Mouse (Mus musculus) stomach, embryonic 14.5 days (tissue): ENCODE measurements around the gene Car9. TPM values are rescaled to one million over a fixed set of nuclear protein-coding genes. Genes with fewer than 3 reads are reported as not detected.
A peak's percentile ranks its signal among the peaks of the same experiment; 100 is the strongest.
"Not testable (repeated sequence)": the region's sequence is repeated elsewhere in the genome, so short reads cannot be mapped to it uniquely, and the experiment has no call there.

Source experiments
- ATAC-seq: fragments of 200-750 bp; cut with Nextera tagmentation; 2 replicates; pipeline ENCODE4 v1.8.0; 2017; ENCODE audit warnings: low read depth, moderate TSS enrichment; ENCODE audit not compliant: insufficient number of reproducible peaks, insufficient read depth, low FRiP score
- H3K27ac ChIP-seq: fragments of 300-500 bp; sonication (generic); 2 replicates; pipeline ENCODE4 v1.5.1; 2014; ENCODE audit warnings: mild to moderate bottlenecking, low read length, moderate library complexity, mixed read lengths
- H3K27me3 ChIP-seq: fragments of 300-500 bp; sonication (generic); 2 replicates; pipeline ENCODE4 v1.6.1; 2014; ENCODE audit warnings: low read length, control low read depth, mixed read lengths; ENCODE audit not compliant: control insufficient read depth, insufficient read depth
- H3K36me3 ChIP-seq: fragments of 300-500 bp; sonication (generic); 2 replicates; pipeline ENCODE4 v1.6.1; 2014; ENCODE audit warnings: mild to moderate bottlenecking, control low read depth, low read length, moderate library complexity, mixed read lengths; ENCODE audit not compliant: control insufficient read depth, insufficient read depth
- H3K4me1 ChIP-seq: fragments of 300-500 bp; sonication (generic); 2 replicates; pipeline ENCODE4 v1.6.1; 2014; ENCODE audit warnings: low read length, control low read depth, mixed read lengths; ENCODE audit not compliant: control insufficient read depth, insufficient read depth
- H3K4me2 ChIP-seq: fragments of 300-500 bp; sonication (generic); replicated peaks from 2 replicates; pipeline ENCODE4 v1.6.1; 2014; ENCODE audit warnings: low read depth, low read length, control low read depth
- H3K4me3 ChIP-seq: fragments of 300-500 bp; sonication (generic); 2 replicates; pipeline ENCODE4 v1.5.1; 2014; ENCODE audit warnings: low read depth, low read length, control low read depth
- H3K9ac ChIP-seq: fragments of 300-500 bp; sonication (generic); replicated peaks from 2 replicates; pipeline ENCODE4 v1.6.1; 2014; ENCODE audit warnings: low read depth, mild to moderate bottlenecking, control low read depth, low read length, moderate library complexity, mixed read lengths
- H3K9me3 ChIP-seq: fragments of 300-500 bp; sonication (generic); 2 replicates; pipeline ENCODE4 v1.6.1; 2016; ENCODE audit warnings: low read depth, low read length, control low read depth; ENCODE audit not compliant: control insufficient read depth
- WGBS: fragments of 180-500 bp; shearing (Covaris S2); extraction: QIAGEN DNeasy Blood & Tissue Kit; methylation state at CpG from one replicate; pipeline ENCODE4 v1.1.7; 2014; 5-methylcytosine and 5-hydroxymethylcytosine counted together
- polyA plus RNA-seq: library from polyadenylated mRNA; unstranded; fragments of >200 nt; fragmentation: Nextera tagmentation; extraction: Ambion mirVana; gene quantifications from 2 replicates; pipeline ENCODE4 v1.2.1, GENCODE M21; 2014

Car9 gene
- polyA plus RNA-seq, 1 experiment from 2014 or later: 2.8 TPM

DNA sequence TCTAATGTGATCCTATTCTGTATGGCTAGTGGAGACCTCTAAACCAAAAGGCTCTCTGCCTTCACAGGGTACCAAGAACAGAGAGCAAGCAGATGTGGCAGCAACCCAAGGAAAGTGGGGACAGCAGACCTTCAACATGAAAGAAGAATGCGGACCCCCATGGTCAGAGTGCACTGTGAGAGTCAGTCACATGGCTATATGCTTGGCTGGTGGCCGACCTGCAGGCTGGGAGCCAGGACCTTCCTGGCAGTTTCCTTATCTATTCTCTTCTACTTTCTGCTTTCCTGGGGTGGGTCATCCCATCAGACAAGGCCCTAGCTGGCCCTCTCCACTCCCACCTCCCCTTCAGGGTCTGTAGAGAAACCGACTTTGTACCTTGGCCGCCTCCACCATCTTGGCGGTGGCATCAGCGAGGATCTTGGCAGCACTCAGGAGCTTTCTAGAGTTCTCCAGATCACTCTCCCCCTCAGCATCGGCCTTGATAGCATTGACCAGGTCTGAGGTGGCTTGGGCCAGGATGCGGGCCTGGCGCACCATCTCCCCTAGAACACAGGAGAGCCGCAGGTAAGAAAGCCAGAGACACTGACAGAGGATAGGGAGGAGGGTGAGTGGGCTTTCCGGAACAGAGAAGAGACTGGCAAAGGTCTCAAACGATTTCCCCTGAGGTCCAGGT lies 39.7 kb downstream of the Car9 start:
- Histone ChIP-seq H3K4me3 (no peak overlapping the region), H3K9ac (no peak overlapping the region), H3K4me1 (no peaks in the 10 kb centered on the region), H3K4me2 (no peak overlapping the region), H3K27me3 (no peaks in the 10 kb centered on the region), H3K27ac (no peak overlapping the region), H3K36me3 (peaks cover 98% of the 10 kb centered on the region), H3K9me3 (no peaks in the 10 kb centered on the region)
- 91% methylated on average over 12 of the region's 12 CpGs for WGBS
- no peak for ATAC-seq

DNA sequence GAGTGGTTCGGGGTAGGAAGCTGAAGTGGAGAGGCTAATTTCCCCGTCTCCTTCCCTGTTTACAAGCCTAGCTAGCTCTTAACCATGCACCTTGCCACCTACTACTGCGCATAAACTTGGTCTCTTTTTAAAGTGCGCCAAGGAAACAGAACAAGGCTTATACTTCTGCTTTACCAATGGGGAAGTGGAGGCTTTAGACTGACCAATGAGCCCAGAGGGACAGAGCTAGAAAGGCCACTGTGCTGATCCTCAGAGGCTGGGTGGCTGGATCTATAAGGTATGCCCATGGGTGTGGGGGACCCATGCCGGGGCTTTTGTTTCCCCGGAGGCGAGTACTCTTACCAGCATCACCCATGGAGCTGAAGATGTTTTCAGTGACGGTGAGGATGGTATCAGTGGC lies 40.4 kb downstream of the Car9 start:
- whole genome bisulfite sequencing: 93% methylated on average over 8 of the region's 8 CpGs
- peaks cover 97% of the 10 kb centered on the region for H3K36me3 ChIP-seq
- ATAC-seq: no peak
- no peaks in the 10 kb centered on the region for H3K9me3 ChIP-seq
- no peak overlapping the region for H3K9ac ChIP-seq
- H3K27me3 ChIP-seq: no peaks in the 10 kb centered on the region
- no peak overlapping the region for H3K27ac ChIP-seq
- no peak overlapping the region for H3K4me2 ChIP-seq
- no peak overlapping the region for H3K4me3 ChIP-seq
- no peaks in the 10 kb centered on the region for H3K4me1 ChIP-seq

DNA sequence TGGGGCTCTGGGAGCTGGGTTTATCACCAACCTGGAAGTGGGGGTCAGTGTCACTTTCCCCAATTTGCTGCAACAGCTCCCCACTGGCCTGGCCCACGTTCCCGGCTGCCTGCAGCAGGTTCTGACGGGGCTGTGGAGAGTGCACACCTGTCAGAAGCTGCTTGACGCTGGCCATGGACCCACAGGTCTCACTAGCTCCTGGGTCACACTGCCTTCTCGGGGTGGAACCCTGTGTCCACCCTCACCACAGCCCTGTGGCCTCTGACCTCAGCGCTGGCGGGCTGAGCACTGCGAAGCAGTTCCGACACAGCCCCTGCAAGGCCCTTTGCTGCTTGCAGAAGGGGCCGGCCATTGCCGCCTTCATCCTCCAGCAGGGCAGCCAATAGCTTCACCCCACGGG lies 42.3 kb downstream of the Car9 start:
- 92% methylated on average over 12 of the region's 12 CpGs for WGBS
- H3K27ac ChIP-seq: no peak overlapping the region

DNA sequence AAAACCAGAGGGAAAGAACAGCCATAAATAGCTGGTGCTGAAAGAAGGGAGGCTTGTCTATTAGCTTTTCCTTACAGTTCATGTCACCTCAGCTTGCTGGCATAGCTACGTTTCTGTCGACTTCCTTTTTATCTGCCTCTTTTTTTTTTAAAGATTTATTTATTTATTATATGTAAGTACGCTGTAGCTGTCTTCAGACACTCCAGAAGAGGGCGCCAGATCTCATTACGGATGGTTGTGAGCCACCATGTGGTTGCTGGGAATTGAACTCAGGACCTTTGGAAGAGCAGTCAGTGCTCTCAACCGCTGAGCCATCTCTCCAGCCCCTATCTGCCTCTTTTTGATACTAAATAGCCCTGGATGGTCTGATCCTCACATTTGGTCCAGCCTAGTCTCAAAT lies 45.1 kb downstream of the Car9 start:
- ATAC-seq, H3K27me3 ChIP-seq, H3K9ac ChIP-seq, H3K4me2 ChIP-seq, H3K4me3 ChIP-seq, H3K4me1 ChIP-seq, H3K27ac ChIP-seq, H3K9me3 ChIP-seq: not testable (repeated sequence)
- 89% methylated on average over 6 of the region's 6 CpGs for WGBS
- H3K36me3 ChIP-seq: peaks cover 96% of the 10 kb centered on the region

More for the DNA sequence above, 42.3 kb downstream of the Car9 start:
- H3K36me3 ChIP-seq: peaks cover 97% of the 10 kb centered on the region
- H3K9me3 ChIP-seq: no peaks in the 10 kb centered on the region
- H3K9ac ChIP-seq: no peak overlapping the region
- no peaks in the 10 kb centered on the region for H3K27me3 ChIP-seq
- no peak overlapping the region for H3K4me2 ChIP-seq
- H3K4me3 ChIP-seq: no peak overlapping the region
- H3K4me1 ChIP-seq: no peaks in the 10 kb centered on the region
- ATAC-seq: no peak

DNA sequence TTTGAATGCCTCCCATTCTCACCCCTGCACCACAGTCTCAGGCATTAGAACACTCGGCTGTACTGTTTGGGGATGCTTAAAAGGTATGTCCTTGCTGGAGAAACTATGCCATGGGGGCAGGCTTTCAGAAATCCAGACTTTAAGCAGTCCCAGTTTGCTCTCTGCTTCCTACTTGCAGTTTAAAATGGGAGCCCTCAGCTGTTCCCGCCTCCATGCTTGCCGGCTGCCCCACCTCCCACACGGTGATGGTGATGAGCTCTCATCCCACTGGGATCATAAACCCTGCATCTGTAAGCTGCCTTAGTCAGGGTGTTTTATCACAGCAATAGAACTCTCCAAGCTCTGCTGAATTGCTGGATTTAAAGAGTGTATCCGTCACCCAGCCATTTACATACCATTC lies 45.7 kb downstream of the Car9 start:
- H3K36me3 ChIP-seq: peaks cover 90% of the 10 kb centered on the region
- no peak overlapping the region for H3K27ac ChIP-seq
- no peak overlapping the region for H3K4me2 ChIP-seq
- no peak overlapping the region for H3K4me3 ChIP-seq
- no peak overlapping the region for H3K9ac ChIP-seq
- H3K27me3 ChIP-seq: no peaks in the 10 kb centered on the region
- 96% methylated on average over 5 of the region's 5 CpGs for WGBS
- no peak for ATAC-seq
- H3K9me3 ChIP-seq: no peaks in the 10 kb centered on the region
- no peaks in the 10 kb centered on the region; the same call in 1 of the 2 replicates for H3K4me1 ChIP-seq

DNA sequence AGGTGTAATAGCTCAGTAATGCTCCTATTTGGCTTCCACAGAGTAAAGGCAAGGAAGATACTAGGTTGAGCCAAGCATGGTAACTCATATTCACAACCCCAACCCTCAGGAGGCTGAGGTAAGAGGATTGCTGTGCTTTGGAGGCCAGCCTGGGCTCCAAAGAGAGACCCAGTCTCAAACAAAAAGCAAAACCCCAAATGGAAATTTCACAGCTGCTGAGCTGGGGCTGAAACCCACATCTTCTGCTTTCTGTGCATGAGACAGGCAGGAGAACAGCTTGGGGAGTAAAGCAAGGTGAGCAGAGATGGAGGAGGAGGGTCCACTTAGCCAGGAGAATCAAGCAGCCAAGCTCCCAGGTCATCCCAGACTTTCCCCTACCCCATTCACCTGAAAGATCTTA lies 47.1 kb downstream of the Car9 start:
- no peaks in the 10 kb centered on the region for H3K27me3 ChIP-seq
- H3K4me2 ChIP-seq: no peak overlapping the region
- H3K27ac ChIP-seq: no peak overlapping the region
- no peak for ATAC-seq
- H3K36me3 ChIP-seq: peaks cover 76% of the 10 kb centered on the region
- H3K4me1 ChIP-seq: peaks cover 14% of the 10 kb centered on the region; the same call in 1 of the 2 replicates
- H3K4me3 ChIP-seq: no peak overlapping the region
- no peaks in the 10 kb centered on the region for H3K9me3 ChIP-seq
- no peak overlapping the region for H3K9ac ChIP-seq

DNA sequence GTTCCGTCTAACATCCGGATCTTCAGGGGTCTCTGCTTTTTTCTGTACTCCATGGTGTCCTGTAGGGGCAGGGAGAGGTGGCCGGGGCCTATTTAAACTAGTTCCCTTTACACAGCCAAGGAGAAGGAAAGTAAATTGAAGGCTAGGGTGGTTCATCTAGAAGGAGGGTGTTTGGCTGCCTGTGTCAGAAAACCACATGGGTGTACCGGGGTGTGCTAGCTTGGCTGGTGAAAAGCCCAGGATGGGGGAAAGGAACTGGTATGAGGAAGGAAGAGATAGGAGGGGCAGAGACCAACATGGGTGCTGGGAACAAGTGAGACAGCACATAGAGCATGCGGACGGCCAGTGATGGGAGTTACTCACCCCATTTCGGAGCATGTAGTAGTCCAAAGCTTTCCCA lies 49.2 kb downstream of the Car9 start:
- no peak for ATAC-seq
- WGBS: 93% methylated on average over 7 of the region's 7 CpGs

DNA sequence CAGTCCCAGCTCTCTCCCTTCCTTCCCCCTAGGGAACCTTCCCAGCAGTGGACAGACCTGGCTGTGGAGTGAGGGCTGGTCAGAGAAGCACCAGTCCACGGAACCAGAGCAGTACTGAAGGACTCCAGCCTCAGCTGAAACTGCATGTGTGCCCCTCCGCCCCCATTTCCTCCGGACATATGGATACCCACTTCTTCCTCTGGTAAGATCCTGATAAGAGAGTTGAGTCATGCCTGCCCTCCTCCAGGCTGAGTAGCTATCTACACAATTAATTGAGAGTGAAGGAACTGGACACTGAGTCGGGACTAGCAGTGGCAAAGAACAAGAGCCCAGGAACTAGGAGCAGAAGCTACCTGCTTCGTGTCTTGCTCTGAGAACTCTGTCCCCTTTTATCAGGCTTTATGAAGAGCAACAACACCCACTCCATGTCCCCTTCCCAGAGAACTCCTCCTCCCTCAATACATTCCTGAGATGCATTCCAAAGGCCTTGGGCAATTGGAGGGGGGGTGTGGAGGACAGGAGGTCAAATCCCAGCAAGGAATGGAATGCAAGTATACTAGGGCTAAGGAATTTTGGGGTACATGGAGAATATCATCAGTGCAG lies 51.4 kb downstream of the Car9 start:
- 20% methylated on average over 5 of the region's 5 CpGs for WGBS
- peak overlapping the region; percentile 22 for H3K9ac ChIP-seq
- peak overlapping the region; percentile 82; the same call in 1 of the 2 replicates for H3K4me3 ChIP-seq
- ATAC-seq: no peak
- peaks cover 37% of the 10 kb centered on the region for H3K4me1 ChIP-seq
- peaks cover 35% of the 10 kb centered on the region for H3K36me3 ChIP-seq
- peak overlapping the region; percentile 82 for H3K4me2 ChIP-seq
- no peaks in the 10 kb centered on the region for H3K27me3 ChIP-seq
- H3K9me3 ChIP-seq: no peaks in the 10 kb centered on the region
- H3K27ac ChIP-seq: peak overlapping the region; percentile 88

More for the DNA sequence above, 49.2 kb downstream of the Car9 start:
- Histone ChIP-seq H3K4me2 (no peak overlapping the region), H3K27ac (no peak overlapping the region), H3K9me3 (no peaks in the 10 kb centered on the region), H3K4me3 (no peak overlapping the region), H3K4me1 (peaks cover 34% of the 10 kb centered on the region), H3K27me3 (no peaks in the 10 kb centered on the region), H3K9ac (no peak overlapping the region), H3K36me3 (peaks cover 56% of the 10 kb centered on the region)
